Mouse (Mus musculus) ES-Bruce4 (cell line): ENCODE measurements around the gene Irx5. TPM values are rescaled to one million over a fixed set of nuclear protein-coding genes. Genes with fewer than 3 reads are reported as not detected.

Source experiments
- H3K27ac ChIP-seq: 2 replicates; pipeline ENCODE4 v1.5.1; 2012; ENCODE audit warnings: low read length, inconsistent platforms; ENCODE audit not compliant: insufficient read depth
- H3K27me3 ChIP-seq: 2 replicates; pipeline ENCODE4 v1.6.1; 2012; ENCODE audit warnings: mild to moderate bottlenecking, low read length, inconsistent platforms; ENCODE audit not compliant: control insufficient read depth, poor library complexity, insufficient read depth, severe bottlenecking
- H3K36me3 ChIP-seq: 2 replicates; pipeline ENCODE4 v1.6.1; 2012; ENCODE audit warnings: inconsistent platforms, mild to moderate bottlenecking, low read length, moderate library complexity; ENCODE audit not compliant: control insufficient read depth, poor library complexity, insufficient read depth, severe bottlenecking
- H3K4me1 ChIP-seq: one replicate; pipeline ENCODE4 v1.8.1; 2011; ENCODE audit warnings: low read length; ENCODE audit not compliant: control insufficient read depth, insufficient read depth
- H3K4me3 ChIP-seq: 2 replicates; pipeline ENCODE4 v1.5.1; 2011; ENCODE audit warnings: low read depth, mild to moderate bottlenecking, low read length
- H3K9ac ChIP-seq: 2 replicates; pipeline ENCODE4 v1.6.1; 2012; ENCODE audit warnings: low read depth, mild to moderate bottlenecking, inconsistent platforms; ENCODE audit not compliant: poor library complexity, severe bottlenecking
- H3K9me3 ChIP-seq: replicated peaks from 2 replicates; pipeline ENCODE4 v1.6.1; 2012; ENCODE audit warnings: mild to moderate bottlenecking, low read length, inconsistent platforms; ENCODE audit not compliant: control insufficient read depth, poor library complexity, insufficient read depth, severe bottlenecking
- CTCF ChIP-seq: IDR thresholded peaks from one replicate; pipeline ENCODE4 v1.8.1; 2011; ENCODE audit warnings: low read depth, low read length
- EP300 ChIP-seq: IDR thresholded peaks from 2 replicates; pipeline ENCODE4 v1.6.1; 2011; ENCODE audit warnings: low read depth, low read length; ENCODE audit not compliant: insufficient read depth
- POLR2A ChIP-seq: IDR thresholded peaks from one replicate; pipeline ENCODE4 v1.8.1; 2011; ENCODE audit warnings: low read length; ENCODE audit not compliant: insufficient read depth
- polyA plus RNA-seq: library from polyadenylated mRNA; stranded (reverse); fragments of >200 nt; gene quantifications from 2 replicates; pipeline ENCODE4 v1.2.4, GENCODE M21; 2011; ENCODE audit warnings: low read depth; ENCODE audit not compliant: missing spikeins, insufficient read depth, insufficient read length

Gene Irx5
- polyA plus RNA-seq, 1 experiment, result 0.25 TPM

DNA sequence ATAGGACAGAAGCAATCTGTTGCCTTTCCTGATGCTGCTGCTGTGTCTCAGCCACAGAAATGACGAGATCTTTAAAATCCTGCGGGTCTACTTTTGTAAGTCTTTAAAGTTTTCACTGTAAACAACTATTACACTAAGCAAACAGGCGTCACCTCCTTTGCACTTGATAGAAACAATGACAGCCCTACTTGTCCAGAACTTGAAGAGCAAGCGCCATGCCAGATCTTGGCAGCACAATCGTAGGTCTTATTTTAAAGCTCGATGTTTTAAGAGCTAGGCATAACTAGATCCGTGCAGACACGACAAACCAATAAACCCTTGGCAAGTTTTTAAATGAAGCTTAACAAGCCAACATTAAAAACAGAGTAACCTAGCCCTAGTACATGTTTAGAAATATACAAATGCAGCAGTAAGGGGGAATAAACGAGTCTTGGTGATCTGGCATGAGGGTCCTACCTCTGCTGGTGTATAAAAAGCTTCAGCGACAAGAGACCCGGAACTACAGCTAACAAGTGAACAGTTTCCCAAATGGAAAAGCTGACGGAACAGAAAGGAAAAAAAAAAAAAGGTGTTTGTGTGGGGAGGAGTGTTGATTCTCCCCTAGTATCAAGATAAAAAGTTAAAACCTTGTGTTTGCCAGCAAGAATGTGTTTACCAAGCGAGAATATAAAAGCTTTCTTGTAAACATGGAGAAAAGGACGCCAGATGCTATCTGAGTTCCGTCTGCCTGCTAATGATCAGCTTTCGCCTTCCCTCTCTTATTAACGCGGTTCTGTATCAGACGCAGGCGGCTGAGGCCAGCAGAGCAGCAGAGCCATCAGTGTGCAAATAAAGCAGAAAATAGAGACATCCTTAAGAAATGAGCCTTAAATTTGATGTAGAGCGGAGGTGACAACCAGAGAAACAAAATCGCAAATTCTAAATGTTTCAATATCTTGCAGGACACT is 2.6 kb upstream of the Irx5 start:
- Histone ChIP-seq H3K9me3 (no peaks in the 10 kb centered on the region), H3K27me3 (peaks cover 26% of the 10 kb centered on the region), H3K27ac (no peak overlapping the region), H3K36me3 (no peaks in the 10 kb centered on the region), H3K4me3 (peak overlapping the region; percentile 89), H3K4me1 (no peaks in the 10 kb centered on the region), H3K9ac (peak overlapping the region; percentile 65)
- TF ChIP-seq EP300 (no peak), CTCF (no peak), POLR2A (no peak)

- H3K4me3 ChIP-seq, result peak overlapping the region; percentile 88
- TF ChIP-seq EP300, result no peak
- TF ChIP-seq POLR2A, result no peak
- no peak for TF ChIP-seq CTCF
- H3K27me3 ChIP-seq, result peaks cover 35% of the 10 kb centered on the region
- H3K4me1 ChIP-seq, result no peaks in the 10 kb centered on the region
- no peaks in the 10 kb centered on the region for H3K9me3 ChIP-seq
- peak overlapping the region; percentile 92 for H3K9ac ChIP-seq
- H3K27ac ChIP-seq, result no peak overlapping the region
- H3K36me3 ChIP-seq, result no peaks in the 10 kb centered on the region
Observed at GRCm38 (mm10) chr8:92355701-92356612, 1.5 kb upstream of the Irx5 start.

- no peaks in the 10 kb centered on the region for H3K36me3 ChIP-seq
- no peaks in the 10 kb centered on the region for H3K9me3 ChIP-seq
- H3K4me3 ChIP-seq, result peak overlapping the region; percentile 88
- no peak overlapping the region for H3K27ac ChIP-seq
- TF ChIP-seq POLR2A (no peak), CTCF (no peak), EP300 (no peak)
- peak overlapping the region; percentile 92 for H3K9ac ChIP-seq
- no peaks in the 10 kb centered on the region for H3K4me1 ChIP-seq
- peaks cover 35% of the 10 kb centered on the region for H3K27me3 ChIP-seq
Observed at GRCm38 (mm10) chr8:92356613-92357375, 631 bp upstream of the Irx5 start.

- H3K27me3 ChIP-seq, result peaks cover 44% of the 10 kb centered on the region
- no peak overlapping the region for H3K27ac ChIP-seq
- TF ChIP-seq CTCF, result no peak
- TF ChIP-seq EP300, result no peak
- TF ChIP-seq POLR2A, result no peak
Observed at GRCm38 (mm10) chr8:92358141-92358999, 945 bp downstream of the Irx5 start.

More at GRCm38 (mm10) chr8:92358141-92358999, 945 bp downstream of the Irx5 start:
- H3K4me3 ChIP-seq, result peak overlapping the region; percentile 72
- H3K9ac ChIP-seq, result peak overlapping the region; percentile 92
- no peaks in the 10 kb centered on the region for H3K4me1 ChIP-seq
- H3K9me3 ChIP-seq, result no peaks in the 10 kb centered on the region
- H3K36me3 ChIP-seq, result no peaks in the 10 kb centered on the region
